Mouse (Mus musculus) lung, embryonic 14.5 days (tissue): ENCODE measurements around the gene Ift22. TPM values are rescaled to one million over a fixed set of nuclear protein-coding genes. Genes with fewer than 3 reads are reported as not detected.
A peak's percentile ranks its signal among the peaks of the same experiment; 100 is the strongest.

Experiments
- ATAC-seq: fragments of 200-750 bp; cut with Nextera tagmentation; 2 replicates; pipeline ENCODE4 v1.8.0; 2017; ENCODE audit warnings: mild to moderate bottlenecking, moderate TSS enrichment, moderate library complexity; ENCODE audit not compliant: insufficient read depth
- DNase-seq: peaks from one replicate; pipeline ENCODE4 v3.0.0-alpha.2; 2015
- H3K27ac ChIP-seq: fragments of 300-500 bp; sonication (generic); 2 replicates; pipeline ENCODE4 v1.5.1; 2014; ENCODE audit warnings: low read depth, mild to moderate bottlenecking, moderate library complexity
- H3K27me3 ChIP-seq: fragments of 300-500 bp; sonication (generic); 2 replicates; pipeline ENCODE4 v1.6.1; 2014; ENCODE audit warnings: low read length, control low read depth; ENCODE audit not compliant: insufficient read depth
- H3K36me3 ChIP-seq: fragments of 300-500 bp; sonication (generic); 2 replicates; pipeline ENCODE4 v1.6.1; 2014; ENCODE audit warnings: control low read depth; ENCODE audit not compliant: insufficient read depth
- H3K4me1 ChIP-seq: fragments of 300-500 bp; sonication (generic); 2 replicates; pipeline ENCODE4 v1.6.1; 2014; ENCODE audit warnings: antibody characterized with exemption, control low read depth; ENCODE audit not compliant: insufficient read depth
- H3K4me2 ChIP-seq: fragments of 300-500 bp; sonication (generic); 2 replicates; pipeline ENCODE4 v1.6.1; 2014; ENCODE audit warnings: mild to moderate bottlenecking
- H3K4me3 ChIP-seq: fragments of 300-500 bp; sonication (generic); 2 replicates; pipeline ENCODE4 v1.5.1; 2014; ENCODE audit warnings: low read depth, low read length
- H3K9ac ChIP-seq: fragments of 300-500 bp; sonication (generic); 2 replicates; pipeline ENCODE4 v1.6.1; 2014
- H3K9me3 ChIP-seq: fragments of 300-500 bp; sonication (generic); 2 replicates; pipeline ENCODE4 v1.6.1; 2016; ENCODE audit warnings: low read depth, low read length, control low read depth
- CTCF ChIP-seq: IDR thresholded peaks from 2 replicates; pipeline ENCODE4 v1.5.1; 2016; ENCODE audit warnings: antibody characterized with exemption, low read depth
- WGBS: fragments of 180-500 bp; shearing (Covaris S2); extraction: QIAGEN DNeasy Blood & Tissue Kit; methylation state at CpG from one replicate; pipeline ENCODE4 v1.1.7; 2014; 5-methylcytosine and 5-hydroxymethylcytosine counted together
- polyA plus RNA-seq: library from polyadenylated mRNA; unstranded; fragments of >200 nt; fragmentation: Nextera tagmentation; extraction: Ambion mirVana; gene quantifications from 2 replicates; pipeline ENCODE4 v1.2.1, GENCODE M21; 2014

The Ift22 gene
- polyA plus RNA-seq, 1 experiment from 2014 or later = 72.2 TPM

- DNase-seq (peak; percentile 62), ATAC-seq (peak; percentile 50; the same call in 1 of the 2 replicates)
- Histone ChIP-seq H3K36me3 (no peaks in the 10 kb centered on the region), H3K27me3 (peaks cover 25% of the 10 kb centered on the region), H3K4me1 (peaks cover 6% of the 10 kb centered on the region; the same call in 1 of the 2 replicates), H3K4me3 (peak within 1 kb of the TSS; percentile 56), H3K4me2 (peak within 1 kb of the TSS; percentile 87), H3K9me3 (no peaks in the 10 kb centered on the region), H3K9ac (peak within 1 kb of the TSS; percentile 64), H3K27ac (no peak within 1 kb of the TSS; the same call in 1 of the 2 replicates)
- WGBS = 1% methylated on average over 43 of the region's 44 CpGs
- TF ChIP-seq CTCF = no peak
Observed at GRCm38 (mm10) chr5:136882788-136883439, 25.0 kb upstream of the Ift22 start, which contains the start of gene Col26a1. Gene Col26a1 (minus strand): TSS chr5:136883209.

- Histone ChIP-seq H3K27me3 (peaks cover 19% of the 10 kb centered on the region), H3K9ac (no peak overlapping the region), H3K9me3 (no peaks in the 10 kb centered on the region), H3K4me2 (no peak overlapping the region), H3K36me3 (no peaks in the 10 kb centered on the region), H3K27ac (0 out of 2 replicates have a peak overlapping the region, but pooled peaks have one; percentile 24), H3K4me1 (peaks cover 6% of the 10 kb centered on the region; the same call in 1 of the 2 replicates), H3K4me3 (no peak overlapping the region)
- ATAC-seq = no peak
- peak; percentile 51 for DNase-seq
- WGBS = 23% methylated on average over 7 of the region's 7 CpGs
- no peak for TF ChIP-seq CTCF
Observed at GRCm38 (mm10) chr5:136886957-136887356, 21.0 kb upstream of the Ift22 start.

GRCm38 (mm10) chr5:136888539-136889355 is 19.2 kb upstream of the Ift22 start:
- no peak for ATAC-seq

GRCm38 (mm10) chr5:136894840-136895528 is 13.0 kb upstream of the Ift22 start:
- Histone ChIP-seq H3K27ac (no peak overlapping the region), H3K36me3 (no peaks in the 10 kb centered on the region), H3K4me2 (peak overlapping the region; percentile 10), H3K9ac (0 out of 2 replicates have a peak overlapping the region, but pooled peaks have one; percentile 0), H3K4me3 (no peak overlapping the region), H3K27me3 (no peaks in the 10 kb centered on the region), H3K4me1 (no peaks in the 10 kb centered on the region), H3K9me3 (no peaks in the 10 kb centered on the region)
- no peak for TF ChIP-seq CTCF
- DNase-seq (no peak), ATAC-seq (no peak)
- 45% methylated on average over 25 of the region's 25 CpGs for WGBS

More at GRCm38 (mm10) chr5:136888539-136889355, 19.2 kb upstream of the Ift22 start:
- H3K27me3 ChIP-seq = 0 out of 2 replicates have a peak, but pooled peaks cover 1% of the 10 kb centered on the region
- TF ChIP-seq CTCF = no peak
- peaks cover 6% of the 10 kb centered on the region; the same call in 1 of the 2 replicates for H3K4me1 ChIP-seq
- no peaks in the 10 kb centered on the region for H3K9me3 ChIP-seq
- 45% methylated on average over 19 of the region's 19 CpGs for WGBS
- peak overlapping the region; percentile 33; the same call in 1 of the 2 replicates for H3K27ac ChIP-seq
- peak; percentile 24 for DNase-seq
- no peaks in the 10 kb centered on the region for H3K36me3 ChIP-seq
- no peak overlapping the region for H3K4me2 ChIP-seq
- no peak overlapping the region for H3K4me3 ChIP-seq
- no peak overlapping the region for H3K9ac ChIP-seq

GRCm38 (mm10) chr5:136895529-136895963 is 12.4 kb upstream of the Ift22 start:
- Histone ChIP-seq H3K27me3 (no peaks in the 10 kb centered on the region), H3K4me1 (no peaks in the 10 kb centered on the region), H3K9ac (no peak overlapping the region), H3K4me3 (no peak overlapping the region), H3K9me3 (no peaks in the 10 kb centered on the region), H3K36me3 (no peaks in the 10 kb centered on the region), H3K4me2 (peak overlapping the region; percentile 10; the same call in 1 of the 2 replicates), H3K27ac (no peak overlapping the region)
- WGBS = 39% methylated on average over 10 of the region's 10 CpGs
- DNase-seq (peak; percentile 74), ATAC-seq (no peak)
- peak; percentile 23 for TF ChIP-seq CTCF

- no peak for TF ChIP-seq CTCF
- Histone ChIP-seq H3K9me3 (no peaks in the 10 kb centered on the region), H3K4me3 (no peak overlapping the region), H3K27ac (no peak overlapping the region), H3K27me3 (no peaks in the 10 kb centered on the region), H3K4me2 (no peak overlapping the region), H3K9ac (no peak overlapping the region), H3K36me3 (no peaks in the 10 kb centered on the region), H3K4me1 (no peaks in the 10 kb centered on the region)
- ATAC-seq (no peak), DNase-seq (no peak)
- 63% methylated on average over 3 of the region's 3 CpGs for WGBS
Observed at GRCm38 (mm10) chr5:136904621-136905020, 3.3 kb upstream of the Ift22 start.
